Mouse (Mus musculus) megakaryocyte, embryonic 14.5 days (primary cell): ENCODE results near the gene Dtd2.

ENCODE experiments used
- FLI1 ChIP-seq: IDR thresholded peaks from 2 replicates; pipeline ENCODE4 v1.6.1; 2012; ENCODE audit warnings: low read length, inconsistent platforms, mixed read lengths
- GATA1 ChIP-seq: IDR thresholded peaks from 3 replicates; pipeline ENCODE4 v1.6.1; 2012; ENCODE audit warnings: mixed read lengths, low read length, inconsistent platforms, borderline replicate concordance

- TF ChIP-seq GATA1: no peak
- TF ChIP-seq FLI1: no peak
Measured at GRCm38 (mm10) chr12:51976531-51976930, 29.8 kb downstream of the Dtd2 start.
